Mouse (Mus musculus) gastrocnemius, postnatal 36 days (tissue): ENCODE measurements around the gene Tial1. TPM values are rescaled to one million over a fixed set of nuclear protein-coding genes. Genes with fewer than 3 reads are reported as not detected.

Experiments
- DNase-seq, 2 experiments: peaks; one replicate each; pipeline ENCODE4 v3.0.0; 2022
- intact Hi-C: fragments of 180-260 bp; cut with DNase I; formaldehyde crosslinking; loops from one replicate; pipeline ENCODE4 v1.15.1; 2025
- long read RNA-seq, 2 experiments: library from polyadenylated mRNA; stranded (forward); transcript quantifications; one replicate each; pipeline ENCODE4 v2.0.0; 2021
- total RNA-seq, 2 experiments: library from RNA; stranded (reverse); gene quantifications; 2 replicates each; pipeline ENCODE4 v1.2.3; 2021

Gene Tial1
- 10 to 100 TPM; 35.3 to 38.8 TPM for total RNA-seq
- long read RNA-seq, experiment 1, partial matches to known transcripts = 4 of 8 reads
- long read RNA-seq, experiment 1, other reads (novel, unspliced or antisense) = 1 of 8 reads
- long read RNA-seq, experiment 2, full-length matches to known transcripts = 5 of 12 reads
- long read RNA-seq, experiment 2, partial matches to known transcripts = 5 of 12 reads
- long read RNA-seq, experiment 2, other reads (novel, unspliced or antisense) = 2 of 12 reads

GRCm38 (mm10) chr7:128461285-128462215 lies at the start of gene Tial1:
Gene Tial1, minus strand, starts transcription at chr7:128461717.
- peak; percentile 96 to 97 for DNase-seq
- intact Hi-C loops = loop anchor here (5.0 kb wide), 1 partner anchor 61 kb away; the partner anchor contains the start of gene Bag3

GRCm38 (mm10) chr7:128504091-128504490 lies 42.6 kb upstream of the Tial1 start:
- intact Hi-C loops = no loop called here

DNA sequence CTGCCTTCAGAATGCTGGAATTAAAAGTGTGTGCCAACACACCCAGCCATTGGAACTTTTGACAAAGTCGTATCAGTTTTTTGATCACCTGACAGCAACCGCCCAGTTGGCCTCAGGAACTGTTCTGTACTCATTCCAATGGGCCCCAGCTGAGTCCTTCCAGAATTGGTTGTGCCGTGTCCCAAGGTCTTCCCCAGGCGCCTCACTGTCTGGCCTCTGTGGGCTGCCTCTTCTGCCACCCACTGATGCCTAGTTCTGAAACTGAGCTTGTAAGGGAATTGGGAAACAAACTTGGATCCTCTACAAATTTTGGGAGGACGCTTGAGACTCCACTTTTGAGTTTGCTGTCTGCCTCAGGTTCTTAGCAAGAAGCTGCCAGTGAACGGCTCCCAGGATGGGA lies 38.3 kb upstream of the Tial1 start:
- no peak for DNase-seq
- intact Hi-C loops = no loop called here

More at GRCm38 (mm10) chr7:128504091-128504490, 42.6 kb upstream of the Tial1 start:
- DNase-seq = no peak

DNA sequence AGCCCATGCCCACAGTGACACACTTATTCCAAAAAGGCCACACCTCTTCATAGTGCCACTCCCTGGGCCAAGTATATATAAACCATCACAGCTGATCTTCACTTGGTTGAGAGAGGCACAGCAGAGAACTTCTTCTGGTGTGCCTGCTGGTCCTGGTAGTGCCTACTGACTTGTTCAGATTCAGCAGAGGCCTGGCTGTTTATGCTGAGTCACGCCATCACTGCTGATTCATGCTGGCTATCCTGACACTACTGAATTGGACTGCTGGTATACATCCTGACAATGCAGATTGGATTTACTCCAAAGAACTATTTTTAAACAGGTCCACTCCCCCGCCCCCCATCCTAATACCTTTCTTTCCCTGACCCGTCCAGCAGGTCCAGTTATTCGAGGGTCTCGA lies 33.0 kb upstream of the Tial1 start:
- intact Hi-C loops = no loop called here
- no peak for DNase-seq

- DNase-seq = no peak
- intact Hi-C loops = no loop called here
Observed at GRCm38 (mm10) chr7:128488986-128489385, 27.5 kb upstream of the Tial1 start.

DNA sequence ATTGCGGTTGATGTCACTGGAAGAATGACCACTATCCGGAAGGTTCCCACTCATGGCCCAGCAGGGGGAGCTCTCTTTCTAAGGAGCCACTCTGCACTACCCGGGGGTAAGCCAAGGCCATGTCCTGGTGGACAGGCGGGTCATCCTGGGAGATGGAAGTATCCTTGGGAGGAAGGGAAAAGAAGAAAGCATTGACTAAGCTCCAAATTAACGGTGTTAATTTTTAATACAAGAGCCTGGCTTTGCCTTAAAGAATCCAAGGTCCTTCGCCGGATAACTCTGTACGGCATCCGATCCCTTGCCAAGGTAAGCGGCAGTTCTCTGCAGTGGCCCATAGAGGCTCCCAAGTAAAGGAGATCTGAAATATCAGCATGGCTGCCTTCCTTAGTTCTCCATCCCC lies 12.8 kb upstream of the Tial1 start:
- DNase-seq = peak; percentile 55 to 70
- intact Hi-C loops = loop anchor here (1.0 kb wide), 1 partner anchor 216 kb away; no protein-coding TSS in a partner anchor

GRCm38 (mm10) chr7:128462406-128462805 lies 889 bp upstream of the Tial1 start:
- no peak for DNase-seq
- intact Hi-C loops = loop anchor here (5.0 kb wide), 1 partner anchor 60 kb away; the partner anchor contains the start of gene Bag3

GRCm38 (mm10) chr7:128460865-128461228 lies 670 bp downstream of the Tial1 start:
- DNase-seq = peak in 1 of 2 experiments; percentile 7
- intact Hi-C loops = loop anchor here (5.0 kb wide), 1 partner anchor 61 kb away; the partner anchor contains the start of gene Bag3

GRCm38 (mm10) chr7:128460131-128460864 lies 1.2 kb downstream of the Tial1 start:
- intact Hi-C loops = loop anchor here (5.0 kb wide), 1 partner anchor 62 kb away; the partner anchor contains the start of gene Bag3
- DNase-seq = peak in 1 of 2 experiments; percentile 31

GRCm38 (mm10) chr7:128459791-128460130 lies 1.8 kb downstream of the Tial1 start:
- intact Hi-C loops = loop anchor here (5.0 kb wide), 1 partner anchor 63 kb away; the partner anchor contains the start of gene Bag3
- DNase-seq = no peak

GRCm38 (mm10) chr7:128458011-128458410 lies 3.5 kb downstream of the Tial1 start:
- DNase-seq = no peak
- intact Hi-C loops = no loop called here

GRCm38 (mm10) chr7:128452731-128453130 lies 8.8 kb downstream of the Tial1 start:
- intact Hi-C loops = no loop called here
- no peak for DNase-seq

DNA sequence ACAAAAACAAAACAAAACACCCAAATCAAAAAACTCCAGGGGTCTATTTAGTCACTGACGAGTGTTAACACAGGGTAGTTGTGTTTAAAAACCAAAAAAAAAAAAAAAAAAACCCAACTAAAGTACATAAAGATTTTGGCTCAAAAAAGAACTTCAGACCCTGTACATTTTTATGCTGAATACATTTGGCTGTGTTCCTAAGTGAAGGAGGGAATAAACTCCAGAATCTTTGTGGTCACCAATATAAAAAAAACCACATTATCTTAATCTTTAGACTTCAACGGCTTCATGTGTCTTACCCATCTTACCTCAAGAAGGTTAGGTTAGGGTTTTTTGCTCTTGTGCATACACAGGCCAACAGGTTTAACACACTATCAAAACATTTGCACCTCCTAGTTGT lies 20.9 kb downstream of the Tial1 start:
- intact Hi-C loops = no loop called here
- no peak for DNase-seq

GRCm38 (mm10) chr7:128439251-128439650 lies 22.3 kb downstream of the Tial1 start:
- intact Hi-C loops = no loop called here
- no peak for DNase-seq

GRCm38 (mm10) chr7:128438131-128438530 lies 23.4 kb downstream of the Tial1 start:
- no peak for DNase-seq
- intact Hi-C loops = no loop called here

DNA sequence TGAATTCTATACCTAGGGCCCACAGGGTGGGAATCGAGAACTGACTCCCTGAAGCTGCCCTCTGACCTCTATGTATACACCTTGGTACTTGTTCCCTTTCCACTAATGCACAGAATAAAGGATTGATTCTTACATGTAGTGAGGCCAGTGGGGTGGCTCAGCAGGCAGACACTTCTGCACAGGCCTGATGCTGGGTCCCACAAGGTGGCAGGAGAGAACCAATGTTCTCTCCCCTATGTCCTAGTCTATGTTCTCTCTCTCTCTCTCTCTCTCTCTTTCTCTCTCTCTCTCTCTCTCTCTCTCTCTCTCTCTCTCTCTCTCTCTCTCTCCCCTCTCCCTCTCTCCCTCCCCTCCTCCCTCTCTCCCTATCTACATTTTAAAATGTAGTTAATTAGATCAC lies 28.3 kb downstream of the Tial1 start:
- intact Hi-C loops = no loop called here
- no peak for DNase-seq

- intact Hi-C loops = no loop called here
Observed at GRCm38 (mm10) chr7:128432574-128432973, 28.9 kb downstream of the Tial1 start.

DNA sequence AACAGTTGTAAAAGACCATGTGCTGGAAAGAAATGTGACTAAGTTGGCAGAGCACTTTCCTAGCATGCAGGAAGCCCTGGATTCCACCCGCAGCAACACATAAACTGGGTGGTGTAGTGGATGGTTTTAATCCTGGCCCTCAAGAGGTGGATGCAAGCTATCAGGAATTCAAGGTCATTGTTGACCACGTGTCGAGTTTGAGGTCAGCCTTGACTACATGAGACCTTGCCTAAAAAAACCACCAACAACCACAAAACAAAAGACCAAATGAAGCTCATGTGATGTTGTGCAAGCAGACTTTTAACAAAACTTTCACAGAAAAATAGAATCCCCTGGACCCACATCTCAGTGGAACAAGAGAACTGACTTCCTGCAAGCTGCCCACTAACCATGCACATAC lies 39.0 kb downstream of the Tial1 start:
- intact Hi-C loops = no loop called here
- DNase-seq = no peak

More at GRCm38 (mm10) chr7:128432574-128432973, 28.9 kb downstream of the Tial1 start:
- no peak for DNase-seq

DNA sequence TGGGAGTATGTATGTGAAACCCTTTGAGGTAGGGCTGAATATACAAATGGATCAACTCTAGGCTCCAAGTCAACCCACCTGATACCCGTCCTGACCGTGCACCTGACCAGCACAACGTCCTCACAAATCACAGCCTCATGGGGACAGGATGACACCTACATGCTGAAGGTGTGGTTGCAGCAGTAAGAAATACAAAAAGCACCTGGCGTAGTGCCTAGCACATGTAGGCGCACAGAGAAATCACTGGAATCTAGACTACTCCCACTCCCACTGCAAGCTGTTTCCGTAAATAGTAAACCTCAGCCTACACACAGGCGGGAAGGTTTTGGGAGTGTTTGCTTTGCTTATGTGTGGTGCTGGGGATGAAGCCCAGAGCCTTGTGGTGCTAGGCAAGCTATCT lies 39.8 kb downstream of the Tial1 start:
- intact Hi-C loops = no loop called here
- no peak for DNase-seq

- DNase-seq = no peak
- intact Hi-C loops = no loop called here
Observed at GRCm38 (mm10) chr7:128419690-128420089, 41.8 kb downstream of the Tial1 start.
